Mouse (Mus musculus) bone marrow macrophage, adult 2 months (primary cell): Measurements from ENCODE around the gene Stag1. TPM values are rescaled to one million over a fixed set of nuclear protein-coding genes. Genes with fewer than 3 reads are reported as not detected.
A peak's percentile ranks its signal among the peaks of the same experiment; 100 is the strongest.

ENCODE experiments used
- H3K27ac ChIP-seq: 2 replicates; pipeline ENCODE4 v1.5.1; 2012; ENCODE audit warnings: low read depth, low read length; ENCODE audit not compliant: insufficient read depth
- H3K4me1 ChIP-seq: 2 replicates; pipeline ENCODE4 v1.6.1; 2012; ENCODE audit warnings: low read length; ENCODE audit not compliant: control insufficient read depth, insufficient read depth
- H3K4me3 ChIP-seq: 2 replicates; pipeline ENCODE4 v1.5.1; 2012; ENCODE audit warnings: mild to moderate bottlenecking, low read length, moderate library complexity; ENCODE audit not compliant: insufficient read depth
- CTCF ChIP-seq: IDR thresholded peaks from 2 replicates; pipeline ENCODE4 v1.5.1; 2012; ENCODE audit warnings: low read depth, mild to moderate bottlenecking, low read length, moderate library complexity
- POLR2A ChIP-seq: IDR thresholded peaks from 2 replicates; pipeline ENCODE4 v1.6.1; 2012; ENCODE audit warnings: mild to moderate bottlenecking, low read depth, low read length, borderline replicate concordance
- polyA plus RNA-seq: library from polyadenylated mRNA; stranded (reverse); fragments of >200 nt; gene quantifications from 2 replicates; pipeline ENCODE4 v1.2.4, GENCODE M21; 2012; ENCODE audit not compliant: missing spikeins, insufficient read depth, insufficient read length

Stag1 gene
- polyA plus RNA-seq, 1 experiment, result 34.1 TPM

GRCm38 (mm10) chr9:100644071-100644771 is 46.6 kb downstream of the Stag1 start:
- H3K27ac ChIP-seq, result peak overlapping the region; percentile 92
- peak overlapping the region; percentile 77 for H3K4me3 ChIP-seq
- TF ChIP-seq CTCF (no peak), POLR2A (no peak)
- H3K4me1 ChIP-seq, result peaks cover 22% of the 10 kb centered on the region

GRCm38 (mm10) chr9:100645026-100645940 is 47.7 kb downstream of the Stag1 start:
- no peak overlapping the region for H3K27ac ChIP-seq
- TF ChIP-seq POLR2A (no peak), CTCF (no peak)
- peak overlapping the region; percentile 15; the same call in 1 of the 2 replicates for H3K4me3 ChIP-seq
- H3K4me1 ChIP-seq, result peaks cover 22% of the 10 kb centered on the region

- TF ChIP-seq POLR2A (no peak), CTCF (no peak)
- Histone ChIP-seq H3K4me3 (no peak overlapping the region), H3K4me1 (peaks cover 20% of the 10 kb centered on the region), H3K27ac (no peak overlapping the region)
These were observed 48.7 kb downstream of the Stag1 start for GRCm38 (mm10) chr9:100646276-100646675.

GRCm38 (mm10) chr9:100647774-100648323 is 50.3 kb downstream of the Stag1 start:
- no peak for TF ChIP-seq POLR2A
- no peak for TF ChIP-seq CTCF

GRCm38 (mm10) chr9:100654104-100654503 is 56.5 kb downstream of the Stag1 start:
- Histone ChIP-seq H3K4me1 (no peaks in the 10 kb centered on the region), H3K4me3 (no peak overlapping the region), H3K27ac (no peak overlapping the region)
- no peak for TF ChIP-seq POLR2A
- no peak for TF ChIP-seq CTCF

More at GRCm38 (mm10) chr9:100647774-100648323, 50.3 kb downstream of the Stag1 start:
- Histone ChIP-seq H3K27ac (no peak overlapping the region), H3K4me3 (no peak overlapping the region), H3K4me1 (peaks cover 15% of the 10 kb centered on the region)

GRCm38 (mm10) chr9:100656058-100656457 is 58.5 kb downstream of the Stag1 start:
- H3K4me1 ChIP-seq, result no peaks in the 10 kb centered on the region
- no peak overlapping the region for H3K27ac ChIP-seq
- H3K4me3 ChIP-seq, result no peak overlapping the region
- TF ChIP-seq CTCF (no peak), POLR2A (no peak)

- H3K27ac ChIP-seq, result no peak overlapping the region
- H3K4me3 ChIP-seq, result no peak overlapping the region
- H3K4me1 ChIP-seq, result no peaks in the 10 kb centered on the region
- TF ChIP-seq CTCF, result no peak
- TF ChIP-seq POLR2A, result no peak
These were observed 63.0 kb downstream of the Stag1 start for GRCm38 (mm10) chr9:100660587-100660986.

- TF ChIP-seq POLR2A (no peak), CTCF (no peak)
- H3K27ac ChIP-seq, result no peak overlapping the region
- H3K4me1 ChIP-seq, result no peaks in the 10 kb centered on the region
- H3K4me3 ChIP-seq, result no peak overlapping the region
These were observed 66.0 kb downstream of the Stag1 start for GRCm38 (mm10) chr9:100663473-100664134.

GRCm38 (mm10) chr9:100670151-100670550 is 72.6 kb downstream of the Stag1 start:
- Histone ChIP-seq H3K4me3 (no peak overlapping the region), H3K27ac (no peak overlapping the region), H3K4me1 (0 out of 2 replicates have a peak, but pooled peaks cover 2% of the 10 kb centered on the region)
- no peak for TF ChIP-seq CTCF
- TF ChIP-seq POLR2A, result no peak

- no peak for TF ChIP-seq CTCF
- no peak for TF ChIP-seq POLR2A
- H3K4me1 ChIP-seq, result no peaks in the 10 kb centered on the region
- no peak overlapping the region for H3K4me3 ChIP-seq
- no peak overlapping the region for H3K27ac ChIP-seq
These were observed 81.4 kb downstream of the Stag1 start for GRCm38 (mm10) chr9:100679036-100679435.
